Mouse (Mus musculus) gastrocnemius, adult 8-10 months (tissue): ENCODE measurements around the gene Zfhx3. TPM values are rescaled to one million over a fixed set of nuclear protein-coding genes. Genes with fewer than 3 reads are reported as not detected.

Experiments used
- DNase-seq, 2 experiments: peaks; one replicate each; pipeline ENCODE4 v3.0.0; 2022; ENCODE audit warnings: low spot score in 2 of 2
- total RNA-seq, 4 experiments: library from RNA; stranded (reverse); gene quantifications; 2 replicates each; pipeline ENCODE4 v1.2.4; 2022

The Zfhx3 gene
- total RNA-seq, 4 experiments from 2014 or later: 20.0 to 21.5 (median 21.0) TPM

GRCm38 (mm10) chr8:108912998-108913397, 970.6 kb downstream of the Zfhx3 start:
- DNase-seq: no peak

DNA sequence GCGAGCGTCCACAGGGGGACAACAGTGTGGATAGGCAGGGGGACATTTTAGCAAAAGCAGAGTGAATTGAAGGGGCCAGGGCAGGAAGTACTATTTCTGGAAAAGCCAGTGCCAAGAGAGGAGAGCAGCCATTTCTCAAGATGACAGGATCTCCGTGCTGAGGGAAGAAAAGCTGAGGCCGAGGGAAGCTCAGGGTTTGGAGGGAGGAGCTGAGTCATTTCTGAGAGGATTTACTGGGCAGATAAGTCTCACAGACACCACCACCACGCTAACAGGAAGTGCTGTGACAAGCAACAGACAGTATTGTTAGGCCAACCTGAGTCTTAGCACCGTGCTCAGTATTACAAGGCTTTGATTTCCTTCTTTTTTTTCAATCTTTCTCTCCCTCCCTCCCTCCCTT, 973.0 kb downstream of the Zfhx3 start:
- no peak for DNase-seq

DNA sequence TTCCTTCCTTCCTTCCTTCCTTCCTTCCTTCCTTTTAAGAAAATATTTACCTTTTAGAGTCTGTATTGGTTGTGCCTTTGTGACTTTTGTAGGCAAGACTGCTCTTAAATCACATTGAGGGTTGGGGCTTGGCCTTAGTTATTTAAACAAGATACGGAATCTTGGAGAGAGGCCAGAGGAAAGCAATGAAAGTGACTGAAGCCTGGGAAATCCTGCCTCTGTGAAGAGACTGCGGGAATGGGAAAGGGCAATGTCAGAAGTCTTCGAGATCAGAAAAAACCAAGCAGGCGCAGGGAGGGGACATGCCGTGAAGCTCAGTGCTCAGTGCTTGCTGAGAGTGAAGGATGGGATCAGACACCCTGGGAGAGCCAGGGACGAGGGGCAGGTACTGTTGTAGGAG, 973.4 kb downstream of the Zfhx3 start:
- no peak for DNase-seq

DNA sequence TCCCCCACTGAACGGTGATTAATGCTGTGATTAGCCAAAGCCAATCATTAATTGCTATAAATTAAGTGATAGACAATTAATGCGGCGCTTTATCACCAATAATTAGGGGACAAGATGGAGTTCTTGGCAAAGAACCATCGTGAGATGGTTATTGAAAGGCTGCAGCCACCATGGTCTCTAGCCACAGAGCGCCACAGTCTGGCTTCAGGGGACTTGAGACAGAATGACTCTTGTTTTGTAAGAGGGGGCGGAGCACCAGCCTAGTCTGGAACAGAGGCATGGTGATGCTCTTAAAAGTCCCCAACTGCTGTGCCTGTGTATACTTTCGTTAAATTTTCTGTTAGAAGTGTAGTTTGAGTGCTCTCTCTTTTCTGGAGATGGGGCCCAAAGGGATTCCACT, 977.7 kb downstream of the Zfhx3 start:
- DNase-seq: no peak

- no peak for DNase-seq
Observed at GRCm38 (mm10) chr8:108923161-108923560, 980.7 kb downstream of the Zfhx3 start.

- no peak for DNase-seq
Observed at GRCm38 (mm10) chr8:108924526-108924925, 982.1 kb downstream of the Zfhx3 start.

DNA sequence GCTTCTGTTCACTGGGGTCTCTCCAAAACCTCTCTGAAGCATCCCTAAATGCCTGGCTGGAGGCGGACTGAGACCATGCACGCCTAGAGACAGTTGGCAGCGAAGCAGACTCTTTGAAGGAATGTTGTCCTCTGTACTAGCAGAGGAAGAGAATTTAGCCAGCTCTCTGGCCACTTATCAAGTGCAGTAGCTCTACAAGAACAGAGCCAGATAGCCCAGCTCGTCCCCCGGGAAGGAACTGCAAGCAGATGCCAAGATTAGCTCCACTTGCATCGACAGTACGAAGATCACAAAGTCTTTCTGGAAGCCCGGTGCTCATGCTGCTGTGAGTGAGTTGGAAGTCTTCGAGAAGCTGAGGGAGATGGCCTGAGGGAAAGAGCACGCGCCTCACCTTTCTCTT, 983.7 kb downstream of the Zfhx3 start:
- peak; percentile 56 to 57 for DNase-seq

- no peak for DNase-seq
Observed at GRCm38 (mm10) chr8:108930635-108931034, 988.2 kb downstream of the Zfhx3 start.

GRCm38 (mm10) chr8:108931837-108932236, 989.4 kb downstream of the Zfhx3 start:
- DNase-seq: no peak

DNA sequence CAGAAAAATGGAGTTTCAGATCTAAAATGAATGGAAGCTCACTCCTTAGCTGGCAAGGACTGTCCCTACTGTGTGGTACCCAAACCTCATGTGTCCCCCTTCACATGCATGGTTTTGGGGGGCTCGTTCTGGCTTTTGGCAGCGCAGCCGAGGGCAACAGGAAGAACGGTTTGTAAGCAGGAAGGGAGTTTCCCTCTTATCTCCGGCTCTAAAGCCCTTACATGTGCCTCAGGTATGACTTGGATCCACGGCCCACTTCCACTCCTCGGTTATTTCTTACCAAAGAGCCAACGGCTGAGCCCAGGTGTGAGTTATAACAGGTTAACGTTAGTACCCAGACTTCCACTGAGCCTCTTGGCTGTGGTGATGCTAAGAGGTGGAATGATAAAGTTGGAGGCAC, 990.3 kb downstream of the Zfhx3 start:
- DNase-seq: no peak

GRCm38 (mm10) chr8:108935834-108936694, 993.6 kb downstream of the Zfhx3 start:
- DNase-seq: no peak

DNA sequence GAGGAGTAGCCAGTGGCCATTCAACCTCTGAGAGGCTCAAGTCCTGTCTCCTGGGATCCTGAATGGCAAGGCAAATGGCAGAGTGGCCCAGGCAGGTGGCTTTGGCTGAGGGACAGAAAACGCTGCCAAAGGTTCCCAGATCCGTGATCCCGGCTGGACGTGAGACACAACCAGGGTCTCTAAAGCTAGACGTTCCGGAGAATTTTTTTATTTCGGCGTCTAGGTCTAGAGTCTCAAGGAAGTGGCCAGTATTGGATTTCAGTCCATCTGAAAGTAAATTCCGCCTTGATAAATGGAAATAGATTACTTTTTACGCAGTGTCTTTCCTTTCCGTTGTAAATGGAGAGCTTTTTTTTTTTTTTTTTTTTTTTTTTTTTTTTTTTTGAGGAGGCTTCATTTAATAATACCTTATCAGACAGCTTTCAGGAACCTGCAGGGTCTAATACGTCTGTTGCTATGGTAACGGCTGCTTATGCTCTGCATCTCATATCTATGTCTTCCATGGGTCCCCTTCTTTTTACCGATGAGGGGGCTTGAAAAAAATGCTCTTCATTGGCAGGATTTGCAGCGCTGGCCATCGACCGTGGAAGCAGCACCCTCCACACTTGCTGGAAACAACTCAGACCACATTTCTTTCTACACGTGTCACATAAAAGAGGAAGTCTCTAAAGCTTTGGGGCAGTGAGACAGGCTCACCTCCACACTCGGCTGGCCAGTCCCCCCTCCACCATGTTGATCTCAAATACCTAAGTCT, 994.4 kb downstream of the Zfhx3 start:
- DNase-seq: no peak

GRCm38 (mm10) chr8:108937904-108938455, 995.5 kb downstream of the Zfhx3 start:
- DNase-seq: no peak

- DNase-seq: no peak
Observed at GRCm38 (mm10) chr8:108942686-108943085, 1000.2 kb downstream of the Zfhx3 start.

DNA sequence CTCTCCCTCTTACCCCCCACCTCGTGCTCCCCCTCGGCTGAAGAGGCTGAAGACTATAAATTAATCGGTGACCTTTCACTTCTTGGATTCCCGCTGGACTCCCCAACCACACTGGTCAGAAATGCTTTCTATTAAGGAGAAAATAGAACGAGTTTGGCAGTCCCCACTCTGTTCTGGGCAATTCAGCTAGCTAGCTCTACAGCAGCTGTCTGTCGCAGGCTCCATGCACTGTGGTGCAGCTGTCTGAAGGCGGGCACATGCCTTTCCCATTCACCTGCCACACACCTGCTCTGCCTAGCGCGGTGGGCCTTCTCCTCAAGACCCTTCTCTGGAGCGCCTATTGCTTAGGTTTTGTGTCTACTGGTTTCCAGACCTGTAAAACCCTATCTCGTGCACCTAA, 1000.7 kb downstream of the Zfhx3 start:
- no peak for DNase-seq

- DNase-seq: no peak
Observed at GRCm38 (mm10) chr8:108944312-108944711, 1001.9 kb downstream of the Zfhx3 start.

DNA sequence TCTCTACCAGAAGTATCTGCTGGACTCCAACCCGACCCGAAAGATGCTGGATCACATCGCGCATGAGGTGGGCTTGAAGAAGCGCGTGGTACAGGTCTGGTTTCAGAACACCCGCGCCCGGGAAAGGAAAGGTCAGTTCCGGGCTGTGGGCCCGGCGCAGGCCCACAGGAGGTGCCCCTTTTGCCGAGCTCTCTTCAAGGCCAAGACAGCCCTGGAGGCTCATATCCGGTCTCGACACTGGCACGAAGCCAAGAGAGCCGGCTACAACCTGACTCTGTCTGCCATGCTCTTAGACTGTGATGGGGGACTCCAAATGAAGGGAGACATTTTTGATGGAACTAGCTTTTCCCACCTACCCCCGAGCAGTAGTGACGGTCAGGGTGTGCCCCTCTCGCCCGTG, 1007.9 kb downstream of the Zfhx3 start:
- DNase-seq: no peak

DNA sequence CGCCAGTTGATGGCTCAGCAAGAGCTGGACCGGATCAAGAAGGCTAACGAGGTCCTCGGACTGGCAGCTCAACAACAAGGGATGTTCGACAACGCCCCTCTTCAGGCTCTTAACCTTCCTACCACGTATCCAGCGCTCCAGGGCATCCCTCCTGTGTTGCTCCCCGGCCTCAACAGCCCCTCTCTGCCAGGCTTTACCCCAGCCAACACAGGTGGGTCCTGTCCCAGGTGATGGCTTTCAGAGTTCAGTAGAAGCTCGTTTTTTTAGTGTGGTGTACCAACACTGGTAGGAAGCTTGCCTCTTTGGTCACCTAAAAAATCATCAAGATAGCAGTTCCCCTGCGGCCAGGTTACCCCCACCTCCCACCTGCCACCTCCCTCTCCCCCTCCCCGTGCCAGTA, 1009.1 kb downstream of the Zfhx3 start:
- no peak for DNase-seq

DNA sequence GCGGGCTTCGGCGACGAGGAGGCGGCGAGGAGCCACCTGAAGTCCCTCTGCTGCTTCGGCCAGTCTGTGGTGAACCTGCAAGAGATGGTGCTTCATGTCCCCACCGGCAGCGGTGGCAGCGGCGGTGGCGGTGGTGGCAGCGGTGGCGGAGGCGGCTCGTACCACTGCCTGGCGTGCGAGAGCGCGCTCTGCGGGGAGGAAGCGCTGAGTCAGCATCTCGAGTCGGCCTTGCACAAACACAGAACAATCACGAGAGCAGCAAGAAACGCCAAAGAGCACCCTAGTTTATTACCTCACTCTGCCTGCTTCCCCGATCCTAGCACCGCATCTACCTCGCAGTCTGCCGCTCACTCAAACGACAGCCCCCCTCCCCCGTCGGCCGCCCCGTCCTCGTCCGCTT, 1014.0 kb downstream of the Zfhx3 start:
- no peak for DNase-seq

GRCm38 (mm10) chr8:108962516-108962915, 1020.1 kb downstream of the Zfhx3 start:
- DNase-seq: no peak

- DNase-seq: no peak
Observed at GRCm38 (mm10) chr8:108963181-108963580, 1020.7 kb downstream of the Zfhx3 start.

- no peak for DNase-seq
Observed at GRCm38 (mm10) chr8:108966041-108966440, 1023.6 kb downstream of the Zfhx3 start.
